Mouse (Mus musculus): ENCODE results near the gene Asnsd1. TPM values are rescaled to one million over a fixed set of nuclear protein-coding genes. Genes with fewer than 3 reads are reported as not detected.
"Not testable (repeated sequence)": the region's sequence is repeated elsewhere in the genome, so short reads cannot be mapped to it uniquely, and the experiment has no call there.

Gene Asnsd1
- 16.7 and 17.5 TPM in 2 replicates for polyA plus RNA-seq (2012; rRNA removed)

GRCm38 (mm10) chr1:53352327-53353261, at the start of gene Asnsd1, which contains the start of the genes Asdurf and Gm28551:
TSS of gene Asnsd1 (minus strand) at chr1:53352752.
TSS of gene Asdurf (minus strand) at chr1:53352619.
TSS of gene Gm28551 (minus strand) at chr1:53352667.
- peak; percentile 91 to 98 for DNase-seq (ENCODE audit: extremely low spot score in 1 of 2, low spot score in 1 of 2)

GRCm38 (mm10) chr1:53393936-53394760, 41.6 kb upstream of the Asnsd1 start:
- peak; percentile 11 to 44 for DNase-seq (ENCODE audit: extremely low spot score in 1 of 2, low spot score in 1 of 2)

DNA sequence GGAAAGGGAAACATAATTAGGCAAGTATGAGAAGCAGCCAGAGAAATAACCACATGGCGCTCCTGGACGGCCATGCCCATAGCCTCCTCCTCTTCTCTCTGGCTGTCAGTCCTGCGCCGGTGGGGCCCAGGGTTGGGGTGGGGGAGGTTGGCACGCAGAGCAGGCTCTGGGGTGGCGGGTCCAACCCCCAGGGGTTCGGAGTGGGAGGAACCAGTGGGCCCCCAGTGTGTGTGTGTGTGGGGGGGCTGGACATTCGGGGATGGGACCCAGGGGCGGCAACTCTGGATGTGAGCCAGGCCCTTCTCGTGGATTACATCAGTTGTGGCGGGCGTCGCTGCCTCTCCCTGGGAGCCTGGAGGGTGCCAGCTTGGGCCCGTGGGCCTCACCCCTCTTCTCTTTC, 36.2 kb upstream of the Asnsd1 start:
- DNase-seq (ENCODE audit: extremely low spot score in 1 of 2, low spot score in 1 of 2) = no peak

DNA sequence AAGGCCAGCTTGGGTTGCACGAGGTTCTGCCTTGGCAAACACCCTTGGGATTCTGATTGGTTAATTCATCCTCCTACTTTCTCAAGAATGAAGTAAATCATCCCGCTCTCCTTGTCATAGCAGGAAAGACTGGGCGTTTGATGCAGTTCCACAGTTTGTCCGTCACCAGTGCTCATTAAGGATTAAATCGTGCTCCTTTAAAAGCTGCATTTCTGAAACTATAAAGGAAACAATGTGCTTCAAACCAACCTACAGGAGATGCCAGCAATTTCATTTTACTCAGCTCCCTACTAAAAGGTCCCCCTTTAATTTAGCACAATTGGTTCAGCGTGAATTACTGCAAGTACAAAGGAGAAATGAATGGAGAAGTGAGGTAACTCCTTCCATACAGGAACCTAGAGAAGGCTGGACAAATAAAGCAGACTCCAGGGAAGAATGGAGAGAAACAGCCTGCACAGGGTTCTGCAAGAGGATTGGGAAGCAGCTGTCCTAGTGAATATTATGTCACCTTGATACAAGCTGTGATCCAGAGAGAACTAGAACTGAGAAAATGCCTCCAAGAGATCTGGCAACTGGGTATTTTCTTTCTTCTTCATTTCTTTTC, 31.6 kb upstream of the Asnsd1 start:
- DNase-seq (ENCODE audit: extremely low spot score in 1 of 2, low spot score in 1 of 2) = no peak

GRCm38 (mm10) chr1:53377731-53378130, 25.2 kb upstream of the Asnsd1 start:
- DNase-seq (ENCODE audit: extremely low spot score in 1 of 2, low spot score in 1 of 2) = no peak

GRCm38 (mm10) chr1:53375965-53376364, 23.4 kb upstream of the Asnsd1 start:
- not testable (repeated sequence) for DNase-seq (ENCODE audit: extremely low spot score in 1 of 2, low spot score in 1 of 2)

DNA sequence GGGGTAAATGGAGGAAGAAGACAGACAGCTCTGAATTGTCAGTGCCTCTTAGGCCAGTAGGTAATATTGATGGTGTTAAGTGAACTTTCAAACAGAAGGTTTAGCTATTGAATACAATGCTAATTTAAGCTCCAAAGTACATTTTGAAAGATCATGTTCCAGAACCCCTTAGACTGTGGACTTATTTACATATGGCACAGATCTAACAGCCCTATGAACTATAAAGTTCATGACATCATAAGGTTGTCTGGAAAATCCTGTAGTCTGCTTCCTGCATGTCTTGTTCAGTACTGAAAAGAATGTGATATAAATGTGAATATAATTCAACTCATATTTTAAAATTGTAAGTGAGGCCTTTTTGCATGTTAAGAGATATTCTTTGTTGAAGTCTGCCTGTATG, 6.4 kb upstream of the Asnsd1 start:
- DNase-seq (ENCODE audit: extremely low spot score in 1 of 2, low spot score in 1 of 2) = no peak

DNA sequence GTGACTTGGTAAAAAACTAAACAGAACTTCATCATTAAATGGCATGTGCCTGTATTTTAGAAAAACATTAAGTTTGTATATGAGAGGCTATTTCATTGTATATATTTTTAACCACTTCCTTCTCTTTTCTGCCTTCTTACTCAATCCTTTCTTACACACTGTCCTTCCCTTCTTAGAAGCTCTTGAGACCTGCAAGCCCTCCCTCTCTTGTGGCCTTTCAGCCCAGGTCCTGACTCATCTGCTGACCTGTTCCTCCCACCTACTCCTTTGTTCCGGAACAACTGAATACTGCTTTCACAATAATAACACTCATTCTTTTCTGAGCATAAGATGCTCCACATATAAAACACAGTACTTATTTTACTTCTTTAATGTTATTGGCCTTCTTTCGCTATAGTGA, 11.5 kb downstream of the Asnsd1 start:
- no peak for DNase-seq (ENCODE audit: extremely low spot score in 1 of 2, low spot score in 1 of 2)

GRCm38 (mm10) chr1:53337403-53337802, 15.1 kb downstream of the Asnsd1 start:
- DNase-seq (ENCODE audit: extremely low spot score in 1 of 2, low spot score in 1 of 2) = not testable (repeated sequence)

DNA sequence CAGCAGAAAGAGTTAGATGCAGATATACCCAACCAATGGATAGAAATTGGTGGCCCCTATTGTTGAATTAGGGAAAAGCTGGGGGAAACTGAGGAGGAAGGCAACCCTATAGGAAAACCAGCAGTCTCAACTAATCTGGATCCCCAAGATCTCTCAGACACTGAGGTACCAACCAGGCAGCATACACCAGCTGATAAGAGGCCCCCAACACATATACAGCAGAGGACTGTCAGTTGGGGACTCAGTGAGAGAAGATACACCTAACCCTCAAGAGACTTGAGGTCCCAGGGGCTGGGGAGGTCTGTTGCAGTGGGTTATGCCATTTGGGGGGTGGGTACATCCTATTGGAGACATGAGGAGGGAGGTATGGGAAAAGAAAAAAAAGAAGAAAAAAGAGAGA, 17.1 kb downstream of the Asnsd1 start:
- no peak for DNase-seq (ENCODE audit: extremely low spot score in 1 of 2, low spot score in 1 of 2)

GRCm38 (mm10) chr1:53333527-53333926, 19.0 kb downstream of the Asnsd1 start:
- DNase-seq (ENCODE audit: extremely low spot score in 1 of 2, low spot score in 1 of 2) = not testable (repeated sequence)

DNA sequence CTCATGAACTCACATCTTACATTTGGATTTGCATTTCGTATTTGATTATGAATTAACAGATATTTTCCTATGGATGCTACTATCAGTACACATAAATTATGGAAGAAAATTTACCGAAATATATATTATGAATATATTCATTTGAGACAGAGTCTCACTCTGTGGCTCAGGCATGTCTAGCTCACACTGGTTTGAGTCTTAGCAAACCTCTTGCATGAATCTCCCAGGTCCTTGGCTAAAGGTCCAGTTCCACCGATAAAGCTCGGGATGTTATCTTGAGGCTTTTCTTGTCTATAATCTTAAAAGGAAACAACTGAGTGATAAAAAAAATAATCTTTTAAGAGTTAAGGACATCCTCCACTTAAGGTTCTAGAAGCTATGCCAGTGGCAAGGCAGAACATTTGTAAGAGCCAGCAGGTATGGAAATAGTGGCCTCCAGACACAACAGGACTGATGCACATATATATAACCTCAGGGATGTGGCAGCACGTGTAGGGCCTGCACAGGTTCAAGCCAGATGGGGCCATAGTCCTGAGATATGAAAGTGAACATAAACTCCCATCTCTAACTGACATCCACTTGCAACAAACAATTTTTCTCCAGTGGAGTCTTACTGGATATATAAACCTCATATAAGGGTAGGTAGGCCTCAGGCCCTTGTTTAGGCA, 27.6 kb downstream of the Asnsd1 start:
- no peak for DNase-seq (ENCODE audit: extremely low spot score in 1 of 2, low spot score in 1 of 2)

GRCm38 (mm10) chr1:53324277-53324676, 28.3 kb downstream of the Asnsd1 start:
- DNase-seq (ENCODE audit: extremely low spot score in 1 of 2, low spot score in 1 of 2) = no peak

DNA sequence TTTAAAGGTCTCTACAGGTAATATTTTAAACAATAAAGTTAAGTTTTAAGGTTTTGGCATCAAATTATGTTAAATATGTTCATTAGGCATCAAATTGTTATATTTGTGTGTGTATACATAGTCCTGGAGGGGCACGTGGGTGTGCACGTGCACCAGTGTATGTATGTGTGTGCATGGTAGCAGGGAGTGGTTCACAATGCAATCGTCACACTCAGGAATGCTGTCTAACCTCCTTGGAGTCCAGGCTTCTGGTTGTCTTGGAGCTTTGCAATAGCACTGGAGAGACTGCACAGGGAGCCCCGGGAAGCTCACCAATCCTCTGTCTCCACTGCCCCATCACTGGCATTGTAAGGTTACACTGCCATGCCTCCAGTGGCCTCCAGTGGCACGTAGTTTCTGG, 29.3 kb downstream of the Asnsd1 start:
- DNase-seq (ENCODE audit: extremely low spot score in 1 of 2, low spot score in 1 of 2) = no peak

- no peak for DNase-seq (ENCODE audit: extremely low spot score in 1 of 2, low spot score in 1 of 2)
Measured at GRCm38 (mm10) chr1:53321662-53322344, 30.7 kb downstream of the Asnsd1 start.

GRCm38 (mm10) chr1:53312989-53313967, 39.3 kb downstream of the Asnsd1 start, which contains the start of gene Osgepl1:
TSS of gene Osgepl1 (plus strand) at chr1:53313624.
- DNase-seq (ENCODE audit: extremely low spot score in 1 of 2, low spot score in 1 of 2) = peak; percentile 71 to 88

GRCm38 (mm10) chr1:53300506-53300905, 52.0 kb downstream of the Asnsd1 start:
- no peak for DNase-seq (ENCODE audit: extremely low spot score in 1 of 2, low spot score in 1 of 2)

GRCm38 (mm10) chr1:53296581-53297383, 55.8 kb downstream of the Asnsd1 start, which contains the start of the genes Pms1, Ormdl1 and Gm28778:
TSS of gene Pms1 (minus strand) at chr1:53297018.
TSS of gene Ormdl1 (plus strand) at chr1:53297095.
TSS of gene Gm28778 (plus strand) at chr1:53297111.
- peak; percentile 85 to 96 for DNase-seq (ENCODE audit: extremely low spot score in 1 of 2, low spot score in 1 of 2)
